19 mouse cellular contexts compared by ENCODE assay signal in genomic region chr7:16150191-16151145, GRCm38 (mm10). TPM values are rescaled to one million over a fixed set of nuclear protein-coding genes. Genes with fewer than 3 reads are reported as not detected.
"Had no signal": no experiment of that assay in that cellular context is flagged by ENCODE, and none has a peak within 500 bp of the region (broad histone marks: within the 10 kb centered on the region; RNA-seq: fewer than 3 reads in every experiment).

No protein-coding gene starts in this region.

- H3K27ac ChIP-seq: midbrain, embryonic 10.5 days; midbrain, embryonic 12.5 days; neural tube, embryonic 13.5 days; neural tube, embryonic 15.5 days; stomach, embryonic 15.5 days; stomach, postnatal 0 days had no signal

- H3K4me2 ChIP-seq: lung, embryonic 14.5 days; midbrain, embryonic 12.5 days; neural tube, embryonic 13.5 days; neural tube, embryonic 15.5 days; stomach, embryonic 15.5 days had no signal

- ATAC-seq: midbrain, embryonic 16.5 days had no signal

- H3K36me3 ChIP-seq: midbrain, embryonic 10.5 days; stomach, embryonic 15.5 days had no signal

- DNase-seq: lung, embryonic 14.5 days; lung, postnatal 10 days; lung, postnatal 4 days; midbrain, embryonic 14.5 days; retina, postnatal 1 day; right cerebral cortex, adult 18-20 months; thymus, adult 2 months; thymus, postnatal 25 days; thymus, postnatal 4 days had no signal

- H3K4me1 ChIP-seq: midbrain, embryonic 10.5 days; stomach, embryonic 15.5 days had no signal

- H3K9me3 ChIP-seq: midbrain, embryonic 10.5 days; midbrain, embryonic 12.5 days; neural tube, embryonic 13.5 days; neural tube, embryonic 15.5 days; stomach, embryonic 15.5 days had no signal

- H3K9ac ChIP-seq: lung, embryonic 14.5 days; midbrain, embryonic 12.5 days; neural tube, embryonic 13.5 days; neural tube, embryonic 15.5 days; stomach, embryonic 15.5 days had no signal

- H3K27me3 ChIP-seq: neural tube, embryonic 13.5 days; neural tube, embryonic 15.5 days; stomach, embryonic 15.5 days had no signal

- H3K4me3 ChIP-seq: midbrain, embryonic 10.5 days; midbrain, embryonic 12.5 days; myocyte; neural tube, embryonic 13.5 days; neural tube, embryonic 15.5 days; stomach, embryonic 15.5 days had no signal

RNA-seq across cellular contexts. Expression of gene Slc8a2, which starts 20.8 kb away (rescaled TPM):
- total RNA-seq: megakaryocyte, adult 5-6 weeks; megakaryocyte-erythroid progenitor cell, adult 5-6 weeks had no signal
